Mouse (Mus musculus) liver, embryonic 12.5 days (tissue): ENCODE data around the gene Abca6. TPM values are rescaled to one million over a fixed set of nuclear protein-coding genes. Genes with fewer than 3 reads are reported as not detected.
A peak's percentile ranks its signal among the peaks of the same experiment; 100 is the strongest.

ENCODE experiments used
- ATAC-seq: fragments of 200-750 bp; cut with Nextera tagmentation; 2 replicates; pipeline ENCODE4 v1.8.0; 2017; ENCODE audit warnings: moderate number of reproducible peaks, mild to moderate bottlenecking, moderate library complexity
- H3K27ac ChIP-seq: fragments of 300-500 bp; sonication (generic); 2 replicates; pipeline ENCODE4 v1.5.1; 2016; ENCODE audit warnings: mild to moderate bottlenecking
- H3K27me3 ChIP-seq: fragments of 300-500 bp; sonication (generic); replicated peaks from 2 replicates; pipeline ENCODE4 v1.6.1; 2016; ENCODE audit warnings: mild to moderate bottlenecking, moderate library complexity
- H3K36me3 ChIP-seq: fragments of 300-500 bp; sonication (generic); 2 replicates; pipeline ENCODE4 v1.6.1; 2016; ENCODE audit warnings: mild to moderate bottlenecking, moderate library complexity
- H3K4me1 ChIP-seq: fragments of 300-500 bp; sonication (generic); 2 replicates; pipeline ENCODE4 v1.6.1; 2016
- H3K4me2 ChIP-seq: fragments of 300-500 bp; sonication (generic); 2 replicates; pipeline ENCODE4 v1.6.1; 2016; ENCODE audit warnings: mild to moderate bottlenecking, moderate library complexity
- H3K4me3 ChIP-seq: fragments of 300-500 bp; sonication (generic); 2 replicates; pipeline ENCODE4 v1.5.1; 2016; ENCODE audit warnings: mild to moderate bottlenecking, moderate library complexity
- H3K9ac ChIP-seq: fragments of 300-500 bp; sonication (generic); 2 replicates; pipeline ENCODE4 v1.6.1; 2016; ENCODE audit warnings: mild to moderate bottlenecking, moderate library complexity
- H3K9me3 ChIP-seq: fragments of 300-500 bp; sonication (generic); replicated peaks from 2 replicates; pipeline ENCODE4 v1.6.1; 2016; ENCODE audit warnings: mild to moderate bottlenecking, moderate library complexity
- WGBS: fragments of 180-500 bp; shearing (Covaris S2); methylation state at CpG from one replicate; pipeline ENCODE4 v1.1.7; 2016; ENCODE audit not compliant: insufficient replicate concordance; 5-methylcytosine and 5-hydroxymethylcytosine counted together
- polyA plus RNA-seq: library from polyadenylated mRNA; unstranded; fragments of >200 nt; fragmentation: Nextera tagmentation; extraction: Ambion mirVana; gene quantifications from 2 replicates; pipeline ENCODE4 v1.2.1, GENCODE M21; 2016

Gene Abca6
- 3.3 TPM in 2 replicates for polyA plus RNA-seq

GRCm38 (mm10) chr11:110251534-110251933 is at the start of gene Abca6:
Gene Abca6, minus strand, starts transcription at chr11:110251776.
- no peaks in the 10 kb centered on the region for H3K36me3 ChIP-seq
- no peak within 1 kb of the TSS for H3K27ac ChIP-seq
- no peak for ATAC-seq
- peak within 1 kb of the TSS; percentile 29; the same call in 1 of the 2 replicates for H3K4me2 ChIP-seq
- WGBS, result 25% methylated on average over 8 of the region's 8 CpGs
- 0 out of 2 replicates have a peak within 1 kb of the TSS, but pooled peaks have one; percentile 5 for H3K4me3 ChIP-seq
- no peak within 1 kb of the TSS for H3K9ac ChIP-seq
- no peaks in the 10 kb centered on the region for H3K27me3 ChIP-seq
- H3K4me1 ChIP-seq, result no peaks in the 10 kb centered on the region
- no peaks in the 10 kb centered on the region for H3K9me3 ChIP-seq

DNA sequence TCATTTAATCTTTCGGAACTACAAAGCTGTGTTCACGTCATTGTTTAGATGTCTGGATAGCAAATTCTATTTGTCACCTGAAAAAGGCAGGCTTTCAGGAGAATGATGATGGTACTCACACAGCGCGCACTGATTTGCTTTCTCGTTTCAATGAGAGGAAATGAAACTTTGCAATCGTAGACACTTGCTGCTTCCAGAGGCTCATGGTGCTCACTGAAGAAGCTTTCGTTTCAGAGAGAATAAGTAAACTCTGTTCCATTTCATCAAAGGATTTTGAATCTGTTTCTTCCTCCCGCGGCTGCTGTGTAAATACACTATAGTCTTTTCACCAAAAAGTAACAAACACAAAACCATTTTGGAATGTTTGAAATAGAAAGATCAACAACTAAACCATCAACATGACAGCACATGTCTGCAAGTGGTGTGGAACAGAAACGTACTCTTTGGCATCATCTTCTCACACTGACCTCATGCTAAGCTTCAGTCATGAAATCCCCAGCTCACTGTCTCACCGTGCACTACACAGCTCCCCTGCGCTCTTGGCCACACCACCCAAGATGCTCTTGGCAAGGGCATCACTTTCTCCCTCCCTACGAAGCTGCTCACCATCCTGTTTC is 46.4 kb upstream of the Abca6 start:
- Histone ChIP-seq H3K27me3 (no peaks in the 10 kb centered on the region), H3K27ac (no peak overlapping the region), H3K9me3 (no peaks in the 10 kb centered on the region), H3K4me1 (no peaks in the 10 kb centered on the region), H3K4me3 (no peak overlapping the region), H3K4me2 (no peak overlapping the region), H3K9ac (no peak overlapping the region), H3K36me3 (no peaks in the 10 kb centered on the region)
- ATAC-seq, result no peak
- WGBS, result 74% methylated on average over 13 of the region's 13 CpGs

DNA sequence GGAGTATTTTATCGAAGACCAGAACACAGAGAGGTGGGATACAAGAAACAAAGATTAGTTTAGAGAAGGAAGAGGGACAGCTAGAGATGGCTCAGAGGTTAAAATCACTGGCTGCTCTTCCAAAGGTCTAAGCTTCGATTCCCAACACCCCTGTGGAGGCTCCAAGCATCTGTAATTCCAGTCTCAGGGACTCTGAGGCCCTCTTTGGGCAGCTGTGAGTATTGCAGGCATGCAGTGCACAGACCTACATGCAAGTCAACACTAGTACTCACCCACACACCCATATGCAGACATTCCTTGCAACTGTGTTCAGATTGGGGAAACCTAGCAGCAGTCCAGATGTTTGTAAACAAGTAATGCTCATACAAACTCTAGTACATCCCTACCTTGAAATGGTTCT is 39.0 kb upstream of the Abca6 start:
- no peak overlapping the region for H3K4me2 ChIP-seq
- no peaks in the 10 kb centered on the region for H3K9me3 ChIP-seq
- no peak for ATAC-seq
- H3K27ac ChIP-seq, result no peak overlapping the region
- no peaks in the 10 kb centered on the region for H3K36me3 ChIP-seq
- H3K9ac ChIP-seq, result no peak overlapping the region
- 61% methylated on average over 2 of the region's 2 CpGs for WGBS
- H3K4me1 ChIP-seq, result peaks cover 8% of the 10 kb centered on the region
- no peaks in the 10 kb centered on the region for H3K27me3 ChIP-seq
- no peak overlapping the region for H3K4me3 ChIP-seq

DNA sequence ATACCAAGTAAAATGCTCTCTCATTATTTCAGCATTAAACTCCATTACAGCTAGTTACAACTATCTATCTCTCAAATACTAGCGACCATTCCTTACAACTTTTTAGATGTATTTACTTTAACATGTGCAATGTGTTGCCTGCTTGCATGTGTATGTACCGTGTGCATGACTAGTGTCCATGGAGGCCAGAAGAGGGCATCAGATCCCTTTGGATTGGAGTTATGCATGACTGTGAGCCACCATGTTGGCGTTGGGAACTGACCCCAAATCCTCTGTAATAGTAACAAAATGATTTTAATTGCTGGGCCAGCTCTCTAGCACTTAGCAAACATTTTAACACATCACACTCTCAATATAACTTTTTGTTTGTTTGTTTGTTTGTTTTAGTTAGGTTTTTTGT is 36.8 kb upstream of the Abca6 start:
- H3K27ac ChIP-seq, result no peak overlapping the region
- H3K4me3 ChIP-seq, result no peak overlapping the region
- 66% methylated on average over 3 of the region's 3 CpGs for WGBS
- no peaks in the 10 kb centered on the region for H3K36me3 ChIP-seq
- no peak overlapping the region for H3K9ac ChIP-seq
- H3K4me2 ChIP-seq, result no peak overlapping the region
- no peaks in the 10 kb centered on the region for H3K27me3 ChIP-seq
- no peak for ATAC-seq
- H3K4me1 ChIP-seq, result peaks cover 11% of the 10 kb centered on the region
- H3K9me3 ChIP-seq, result no peaks in the 10 kb centered on the region

DNA sequence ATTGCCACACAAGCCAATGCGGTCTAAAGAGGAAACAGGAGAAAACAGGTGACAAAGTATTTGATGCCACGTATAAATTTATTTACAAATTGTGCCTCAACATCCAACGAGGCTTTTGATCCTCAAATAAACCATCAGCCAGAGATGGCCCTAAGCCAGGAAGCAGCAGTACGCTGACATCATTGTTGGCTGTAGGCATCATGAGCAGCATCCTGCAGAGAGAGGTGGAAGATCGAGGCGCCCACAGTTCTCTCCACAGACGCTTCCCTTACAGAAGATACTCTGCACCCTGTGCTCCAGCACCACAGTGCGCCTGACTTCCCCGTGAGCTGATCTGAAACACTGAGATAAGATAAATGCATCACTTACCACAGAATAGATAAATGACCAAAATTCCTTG is 36.1 kb upstream of the Abca6 start:
- H3K36me3 ChIP-seq, result no peaks in the 10 kb centered on the region
- H3K4me1 ChIP-seq, result peaks cover 11% of the 10 kb centered on the region
- peak; percentile 48 for ATAC-seq
- H3K4me3 ChIP-seq, result no peak overlapping the region
- H3K27ac ChIP-seq, result no peak overlapping the region
- H3K4me2 ChIP-seq, result no peak overlapping the region
- no peak overlapping the region for H3K9ac ChIP-seq
- H3K27me3 ChIP-seq, result no peaks in the 10 kb centered on the region
- no peaks in the 10 kb centered on the region for H3K9me3 ChIP-seq
- WGBS, result 43% methylated on average over 9 of the region's 9 CpGs

DNA sequence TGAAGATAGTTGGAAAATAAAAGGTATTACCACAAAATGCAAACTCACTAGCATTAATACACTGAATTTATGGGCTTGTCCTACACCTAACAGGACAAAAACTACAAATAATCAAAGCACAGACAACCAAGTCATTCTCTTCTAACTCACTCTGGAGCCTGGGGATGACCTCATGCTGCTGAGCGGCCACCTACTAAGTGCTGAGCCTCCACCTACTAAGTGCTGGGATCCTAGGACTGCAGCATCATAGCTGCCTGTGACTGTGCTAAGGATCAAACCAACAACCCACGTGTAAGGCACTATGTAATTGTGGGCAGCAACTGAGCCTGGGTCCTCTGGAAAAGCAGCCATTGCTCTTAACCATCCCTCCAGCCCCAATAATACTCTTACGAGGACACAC is 34.8 kb upstream of the Abca6 start:
- H3K4me1 ChIP-seq, result peaks cover 11% of the 10 kb centered on the region
- H3K4me3 ChIP-seq, result no peak overlapping the region
- ATAC-seq, result no peak
- no peak overlapping the region for H3K27ac ChIP-seq
- H3K9ac ChIP-seq, result no peak overlapping the region
- H3K36me3 ChIP-seq, result no peaks in the 10 kb centered on the region
- H3K9me3 ChIP-seq, result no peaks in the 10 kb centered on the region
- WGBS, result 76% methylated on average over 3 of the region's 3 CpGs
- H3K27me3 ChIP-seq, result no peaks in the 10 kb centered on the region
- no peak overlapping the region for H3K4me2 ChIP-seq

DNA sequence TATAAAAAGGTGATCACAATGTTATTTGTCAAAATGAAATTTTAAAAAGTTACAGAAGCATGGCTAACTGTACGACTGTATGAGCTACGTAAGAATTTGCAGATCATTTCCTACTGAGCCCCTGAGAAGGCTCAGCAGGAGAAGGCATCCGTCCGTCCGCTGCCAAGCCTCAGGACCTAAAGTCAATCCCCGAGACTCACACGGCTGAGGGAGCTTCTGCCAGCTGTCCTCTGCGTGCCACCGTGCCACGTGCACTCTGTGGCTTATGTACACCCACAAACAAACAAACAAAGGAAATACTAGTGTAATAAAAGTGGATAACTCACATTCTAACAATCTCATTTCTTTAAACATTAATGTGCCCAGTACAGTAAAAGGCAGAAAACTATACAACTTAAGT is 33.3 kb upstream of the Abca6 start:
- 46% methylated on average over 10 of the region's 10 CpGs for WGBS
- Histone ChIP-seq H3K4me1 (peaks cover 11% of the 10 kb centered on the region), H3K36me3 (no peaks in the 10 kb centered on the region), H3K9me3 (no peaks in the 10 kb centered on the region), H3K27ac (0 out of 2 replicates have a peak overlapping the region, but pooled peaks have one; percentile 58), H3K4me3 (0 out of 2 replicates have a peak overlapping the region, but pooled peaks have one; percentile 9), H3K27me3 (no peaks in the 10 kb centered on the region), H3K4me2 (peak overlapping the region; percentile 47), H3K9ac (no peak overlapping the region)
- peak; percentile 71 for ATAC-seq

GRCm38 (mm10) chr11:110284185-110284787 is 32.7 kb upstream of the Abca6 start:
- peak overlapping the region; percentile 48 for H3K4me2 ChIP-seq
- H3K4me1 ChIP-seq, result peaks cover 11% of the 10 kb centered on the region
- H3K4me3 ChIP-seq, result peak overlapping the region; percentile 18; the same call in 1 of the 2 replicates
- no peaks in the 10 kb centered on the region for H3K36me3 ChIP-seq
- H3K27ac ChIP-seq, result peak overlapping the region; percentile 45; the same call in 1 of the 2 replicates
- peak; percentile 90 for ATAC-seq
- H3K9ac ChIP-seq, result no peak overlapping the region; the same call in 1 of the 2 replicates
- no peaks in the 10 kb centered on the region for H3K27me3 ChIP-seq
- no peaks in the 10 kb centered on the region for H3K9me3 ChIP-seq
- WGBS, result 50% methylated on average over 9 of the region's 9 CpGs

- Histone ChIP-seq H3K4me1 (no peaks in the 10 kb centered on the region), H3K9me3 (no peaks in the 10 kb centered on the region), H3K4me2 (no peak overlapping the region), H3K4me3 (no peak overlapping the region), H3K36me3 (no peaks in the 10 kb centered on the region), H3K27ac (no peak overlapping the region), H3K27me3 (no peaks in the 10 kb centered on the region), H3K9ac (no peak overlapping the region)
- ATAC-seq, result no peak
- 53% methylated on average over 3 of the region's 3 CpGs for WGBS
Measured at GRCm38 (mm10) chr11:110274794-110275193, 23.2 kb upstream of the Abca6 start.

DNA sequence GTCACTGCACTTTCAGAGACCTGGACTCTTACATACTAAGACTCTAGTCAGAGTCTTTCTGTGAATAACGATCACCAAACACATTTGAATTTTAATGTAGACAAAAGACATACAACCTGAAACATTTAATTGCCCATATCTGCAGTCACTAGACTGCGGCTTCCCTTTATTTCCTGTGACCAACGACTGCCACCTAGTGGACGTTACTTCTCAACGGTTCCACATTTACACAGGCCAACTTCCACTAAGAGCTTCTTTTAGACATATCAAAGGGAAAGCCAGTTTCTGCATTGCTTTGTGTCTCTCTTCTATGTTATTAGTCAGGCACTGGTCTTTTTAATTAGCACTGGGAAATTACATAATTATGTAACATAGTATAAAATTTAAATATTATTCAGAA is 20.2 kb upstream of the Abca6 start:
- ATAC-seq, result 0 out of 2 replicates have a peak, but pooled peaks have one; percentile 66
- Histone ChIP-seq H3K4me2 (no peak overlapping the region), H3K9me3 (no peaks in the 10 kb centered on the region), H3K4me1 (peaks cover 4% of the 10 kb centered on the region; the same call in 1 of the 2 replicates), H3K27ac (no peak overlapping the region), H3K4me3 (no peak overlapping the region), H3K27me3 (no peaks in the 10 kb centered on the region), H3K9ac (no peak overlapping the region), H3K36me3 (no peaks in the 10 kb centered on the region)
- 3% methylated on average over 5 of the region's 5 CpGs for WGBS

- H3K36me3 ChIP-seq, result no peaks in the 10 kb centered on the region
- H3K4me3 ChIP-seq, result no peak overlapping the region; the same call in 1 of the 2 replicates
- no peaks in the 10 kb centered on the region for H3K27me3 ChIP-seq
- 0 out of 2 replicates have a peak overlapping the region, but pooled peaks have one; percentile 39 for H3K9ac ChIP-seq
- peaks cover 4% of the 10 kb centered on the region; the same call in 1 of the 2 replicates for H3K4me1 ChIP-seq
- H3K9me3 ChIP-seq, result no peaks in the 10 kb centered on the region
- peak; percentile 60 for ATAC-seq
- 33% methylated on average over 8 of the region's 8 CpGs for WGBS
- H3K27ac ChIP-seq, result no peak overlapping the region
- H3K4me2 ChIP-seq, result peak overlapping the region; percentile 52
Measured at GRCm38 (mm10) chr11:110268244-110268844, 16.8 kb upstream of the Abca6 start.

DNA sequence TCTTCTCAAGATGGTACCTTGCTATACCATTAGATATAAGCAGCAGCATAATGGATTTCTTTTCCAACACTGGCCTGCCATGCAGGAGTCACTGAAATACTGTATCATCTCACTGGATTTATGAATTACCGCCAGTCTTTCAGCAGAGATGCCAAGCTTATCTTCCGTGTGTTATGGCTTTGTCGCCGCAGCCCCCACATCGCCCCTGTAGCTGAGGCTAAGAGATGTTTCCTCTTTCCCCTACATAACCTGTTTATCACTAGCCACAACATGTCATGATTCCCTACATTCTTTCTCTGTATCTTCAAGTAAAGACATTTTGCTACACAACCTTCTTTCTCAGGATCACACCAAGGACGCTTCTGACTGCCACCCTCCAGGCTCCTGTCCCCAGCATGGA is 15.7 kb upstream of the Abca6 start:
- 64% methylated on average over 6 of the region's 6 CpGs for WGBS
- Histone ChIP-seq H3K27me3 (no peaks in the 10 kb centered on the region), H3K36me3 (no peaks in the 10 kb centered on the region), H3K4me1 (peaks cover 4% of the 10 kb centered on the region; the same call in 1 of the 2 replicates), H3K27ac (no peak overlapping the region), H3K4me3 (no peak overlapping the region), H3K9me3 (no peaks in the 10 kb centered on the region), H3K9ac (no peak overlapping the region), H3K4me2 (no peak overlapping the region)
- no peak for ATAC-seq
